Mouse (Mus musculus) kidney, postnatal 0 days (tissue): Measurements from ENCODE around the gene Pir. TPM values are rescaled to one million over a fixed set of nuclear protein-coding genes. Genes with fewer than 3 reads are reported as not detected.

ENCODE experiments used
- ATAC-seq: fragments of 200-750 bp; cut with Nextera tagmentation; replicated peaks from 2 replicates; pipeline ENCODE4 v1.8.0; 2017; ENCODE audit warnings: low read depth, moderate number of reproducible peaks, moderate TSS enrichment, moderate library complexity; ENCODE audit not compliant: low FRiP score
- DNase-seq: peaks from one replicate; pipeline ENCODE4 v3.0.0-alpha.2; 2016; ENCODE audit warnings: low spot score
- H3K27ac ChIP-seq: fragments of 300-500 bp; sonication (generic); 2 replicates; pipeline ENCODE4 v1.5.1; 2014; ENCODE audit warnings: mild to moderate bottlenecking
- H3K27me3 ChIP-seq: fragments of 300-500 bp; sonication (generic); 2 replicates; pipeline ENCODE4 v1.6.1; 2014; ENCODE audit warnings: low read length, mixed read lengths; ENCODE audit not compliant: insufficient read depth
- H3K36me3 ChIP-seq: fragments of 300-500 bp; sonication (generic); 2 replicates; pipeline ENCODE4 v1.6.1; 2014; ENCODE audit warnings: low read length, mixed read lengths; ENCODE audit not compliant: insufficient read depth
- H3K4me1 ChIP-seq: fragments of 300-500 bp; sonication (generic); replicated peaks from 2 replicates; pipeline ENCODE4 v1.6.1; 2014; ENCODE audit warnings: antibody characterized with exemption, low read length, mixed read lengths; ENCODE audit not compliant: insufficient read depth
- H3K4me2 ChIP-seq: fragments of 300-500 bp; sonication (generic); 2 replicates; pipeline ENCODE4 v1.6.1; 2014; ENCODE audit warnings: mild to moderate bottlenecking, low read length, moderate library complexity, mixed read lengths
- H3K4me3 ChIP-seq: fragments of 300-500 bp; sonication (generic); replicated peaks from 2 replicates; pipeline ENCODE4 v1.5.1; 2014; ENCODE audit warnings: low read depth, low read length
- H3K9ac ChIP-seq: fragments of 300-500 bp; sonication (generic); 2 replicates; pipeline ENCODE4 v1.6.1; 2014; ENCODE audit warnings: low read depth, low read length
- H3K9me3 ChIP-seq: fragments of 300-500 bp; sonication (generic); replicated peaks from 2 replicates; pipeline ENCODE4 v1.6.1; 2016; ENCODE audit warnings: low read length, inconsistent platforms, mixed read lengths
- CTCF ChIP-seq: IDR thresholded peaks from 2 replicates; pipeline ENCODE4 v1.5.1; 2016; ENCODE audit warnings: antibody characterized with exemption, low read depth, mild to moderate bottlenecking, moderate library complexity
- WGBS: fragments of 180-500 bp; shearing (Covaris S2); extraction: QIAGEN DNeasy Blood & Tissue Kit; methylation state at CpG from one replicate; pipeline ENCODE4 v1.1.7; 2014; 5-methylcytosine and 5-hydroxymethylcytosine counted together
- polyA plus RNA-seq: library from polyadenylated mRNA; unstranded; fragments of >200 nt; fragmentation: Nextera tagmentation; extraction: Ambion mirVana; gene quantifications from 2 replicates; pipeline ENCODE4 v1.2.1, GENCODE M21; 2015

Pir gene
- polyA plus RNA-seq, 1 experiment from 2014 or later, result 10.6 TPM

GRCm38 (mm10) chrX:164258662-164259061 lies 10.5 kb upstream of the Pir start:
- Histone ChIP-seq H3K4me1 (no peaks in the 10 kb centered on the region), H3K27ac (no peak overlapping the region), H3K9me3 (no peaks in the 10 kb centered on the region), H3K9ac (no peak overlapping the region), H3K27me3 (no peaks in the 10 kb centered on the region), H3K4me3 (no peak overlapping the region), H3K4me2 (no peak overlapping the region), H3K36me3 (no peaks in the 10 kb centered on the region)
- DNase-seq (no peak), ATAC-seq (no peak)
- 81% methylated on average over 5 of the region's 5 CpGs for WGBS
- no peak for TF ChIP-seq CTCF

GRCm38 (mm10) chrX:164262286-164262685 lies 6.9 kb upstream of the Pir start:
- 62% methylated on average over 2 of the region's 2 CpGs for WGBS

GRCm38 (mm10) chrX:164264861-164265260 lies 4.3 kb upstream of the Pir start:
- ATAC-seq (no peak), DNase-seq (no peak)
- Histone ChIP-seq H3K36me3 (no peaks in the 10 kb centered on the region), H3K27ac (no peak overlapping the region), H3K4me2 (no peak overlapping the region), H3K27me3 (no peaks in the 10 kb centered on the region), H3K9ac (no peak overlapping the region), H3K9me3 (no peaks in the 10 kb centered on the region), H3K4me3 (no peak overlapping the region), H3K4me1 (no peaks in the 10 kb centered on the region)
- no peak for TF ChIP-seq CTCF
- WGBS, result 52% methylated on average over 1 of the region's 1 CpGs

More at GRCm38 (mm10) chrX:164262286-164262685, 6.9 kb upstream of the Pir start:
- DNase-seq (no peak), ATAC-seq (no peak)
- H3K4me1 ChIP-seq, result no peaks in the 10 kb centered on the region
- H3K27ac ChIP-seq, result no peak overlapping the region
- no peak overlapping the region for H3K9ac ChIP-seq
- no peak overlapping the region for H3K4me2 ChIP-seq
- no peaks in the 10 kb centered on the region for H3K9me3 ChIP-seq
- TF ChIP-seq CTCF, result no peak
- H3K27me3 ChIP-seq, result no peaks in the 10 kb centered on the region
- no peak overlapping the region for H3K4me3 ChIP-seq
- H3K36me3 ChIP-seq, result no peaks in the 10 kb centered on the region

GRCm38 (mm10) chrX:164270603-164271002 lies 1.4 kb downstream of the Pir start:
- ATAC-seq, result no peak
- no peaks in the 10 kb centered on the region for H3K4me1 ChIP-seq
- H3K4me3 ChIP-seq, result no peak overlapping the region
- no peak for TF ChIP-seq CTCF
- H3K36me3 ChIP-seq, result no peaks in the 10 kb centered on the region
- H3K27ac ChIP-seq, result no peak overlapping the region
- no peak overlapping the region for H3K4me2 ChIP-seq
- WGBS, result 82% methylated on average over 3 of the region's 3 CpGs
- no peak for DNase-seq
- no peaks in the 10 kb centered on the region for H3K27me3 ChIP-seq
- no peaks in the 10 kb centered on the region for H3K9me3 ChIP-seq
- H3K9ac ChIP-seq, result no peak overlapping the region

GRCm38 (mm10) chrX:164275536-164275935 lies 6.4 kb downstream of the Pir start:
- H3K9me3 ChIP-seq, result no peaks in the 10 kb centered on the region
- DNase-seq (no peak), ATAC-seq (no peak)
- no peaks in the 10 kb centered on the region for H3K36me3 ChIP-seq
- no peak for TF ChIP-seq CTCF
- WGBS, result 61% methylated on average over 3 of the region's 3 CpGs
- H3K4me2 ChIP-seq, result no peak overlapping the region
- H3K27ac ChIP-seq, result no peak overlapping the region
- no peak overlapping the region for H3K9ac ChIP-seq
- no peaks in the 10 kb centered on the region for H3K4me1 ChIP-seq
- H3K4me3 ChIP-seq, result no peak overlapping the region
- no peaks in the 10 kb centered on the region for H3K27me3 ChIP-seq

- Histone ChIP-seq H3K27ac (no peak overlapping the region), H3K4me3 (no peak overlapping the region), H3K36me3 (no peaks in the 10 kb centered on the region), H3K4me1 (no peaks in the 10 kb centered on the region), H3K27me3 (no peaks in the 10 kb centered on the region), H3K4me2 (no peak overlapping the region), H3K9ac (no peak overlapping the region), H3K9me3 (no peaks in the 10 kb centered on the region)
- DNase-seq (no peak), ATAC-seq (no peak)
- TF ChIP-seq CTCF, result no peak
- WGBS, result 58% methylated on average over 7 of the region's 7 CpGs
Observed at GRCm38 (mm10) chrX:164280918-164281647, 11.9 kb downstream of the Pir start.

GRCm38 (mm10) chrX:164283808-164284207 lies 14.6 kb downstream of the Pir start:
- H3K27ac ChIP-seq, result no peak overlapping the region
- no peaks in the 10 kb centered on the region for H3K4me1 ChIP-seq
- no peaks in the 10 kb centered on the region for H3K36me3 ChIP-seq
- H3K4me3 ChIP-seq, result no peak overlapping the region
- DNase-seq (no peak), ATAC-seq (no peak)
- TF ChIP-seq CTCF, result no peak
- no peaks in the 10 kb centered on the region for H3K27me3 ChIP-seq
- WGBS, result 74% methylated on average over 4 of the region's 4 CpGs
- H3K4me2 ChIP-seq, result no peak overlapping the region
- no peaks in the 10 kb centered on the region for H3K9me3 ChIP-seq
- H3K9ac ChIP-seq, result no peak overlapping the region
